Mouse (Mus musculus) T-helper 1 cell (primary cell): ENCODE measurements around the gene Qtrt2.

Experiments used
- in situ Hi-C: fragments of 300-600 bp; cut with MboI, MseI; formaldehyde crosslinking; loops from one replicate; pipeline ENCODE4 v1.15.1; 2025; ENCODE audit warnings: high pct_unique_total_duplicates

Gene Qtrt2

DNA sequence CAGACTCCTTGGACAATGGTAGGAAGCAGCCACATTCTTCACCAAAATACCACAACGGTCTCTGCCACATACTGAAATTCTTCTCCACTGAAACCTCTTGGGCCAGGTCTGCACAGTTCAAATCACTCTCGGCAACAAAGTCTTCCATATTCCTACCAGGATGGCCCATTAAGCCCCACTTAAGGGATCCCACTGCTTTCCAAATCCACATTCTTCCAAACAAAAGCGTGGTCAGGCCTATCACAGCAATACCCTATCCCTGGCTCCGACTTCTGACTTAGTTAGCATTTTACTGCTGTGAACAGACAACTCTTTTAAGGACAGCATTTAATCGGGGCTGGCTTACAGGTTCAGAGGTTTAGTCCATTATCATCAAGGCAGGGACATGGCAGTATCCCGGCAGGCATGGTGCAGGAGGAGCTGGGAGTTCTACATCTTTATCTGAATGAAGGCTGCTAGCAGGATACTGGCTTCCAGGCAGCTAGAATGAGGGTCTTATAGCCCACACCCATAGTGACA, at the start of gene Qtrt2:
Qtrt2 (minus strand) TSS at position 469 of the 519 bp plus-strand sequence.
- in situ Hi-C loops, result no loop called here

DNA sequence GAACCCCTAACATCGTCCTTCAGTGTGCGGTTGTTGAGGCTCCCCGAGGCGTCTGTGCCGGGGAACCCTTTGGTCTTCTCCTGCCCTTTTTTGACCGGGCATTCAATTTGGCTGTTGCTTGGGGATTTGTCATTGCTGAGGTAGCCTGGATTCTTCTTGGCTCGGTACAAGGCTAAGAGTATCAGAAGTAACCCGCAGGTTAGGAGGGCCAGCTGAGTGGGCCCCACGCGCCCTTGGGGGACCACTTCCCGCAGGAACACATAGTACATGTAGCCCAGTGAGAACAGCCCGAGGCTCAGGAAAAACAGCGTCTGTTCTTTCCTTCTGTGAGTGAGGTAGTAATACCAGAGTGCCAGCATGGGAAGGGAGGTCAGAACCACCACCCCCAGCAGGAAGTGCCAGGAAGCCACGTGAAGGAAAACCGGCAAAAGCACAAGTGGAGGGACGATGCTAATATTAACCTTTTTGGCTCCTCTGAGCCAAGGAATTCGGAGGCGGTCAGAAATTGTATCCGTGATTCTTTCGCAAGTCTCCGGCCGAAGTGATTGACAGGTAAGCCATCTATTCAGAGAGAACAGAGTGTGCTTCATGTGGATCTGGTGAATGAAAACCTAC, 47.1 kb upstream of the Qtrt2 start:
- in situ Hi-C loops, result loop anchor here (25.0 kb wide), 1 partner anchor 1511 kb away; no protein-coding TSS in a partner anchor

DNA sequence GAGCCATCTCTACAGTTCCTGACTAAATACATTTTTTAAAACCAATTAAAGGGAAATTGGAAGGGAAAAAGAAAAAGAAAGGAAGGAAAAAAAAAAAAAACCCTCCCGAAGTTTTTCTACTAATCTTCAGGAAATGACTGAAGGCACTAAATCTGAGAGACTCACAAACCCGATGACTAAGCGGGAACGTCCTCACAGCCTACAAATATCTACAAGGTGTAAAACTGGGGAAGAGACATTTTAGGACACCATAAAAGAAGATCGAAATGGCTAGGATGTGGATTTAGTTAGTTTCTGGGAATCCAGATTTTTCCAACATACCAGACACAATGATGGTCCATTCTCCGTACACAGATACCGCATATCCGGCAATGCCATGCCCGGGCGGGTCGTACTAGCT, 46.5 kb upstream of the Qtrt2 start:
- in situ Hi-C loops, result loop anchor here (25.0 kb wide), 1 partner anchor 1511 kb away; no protein-coding TSS in a partner anchor

DNA sequence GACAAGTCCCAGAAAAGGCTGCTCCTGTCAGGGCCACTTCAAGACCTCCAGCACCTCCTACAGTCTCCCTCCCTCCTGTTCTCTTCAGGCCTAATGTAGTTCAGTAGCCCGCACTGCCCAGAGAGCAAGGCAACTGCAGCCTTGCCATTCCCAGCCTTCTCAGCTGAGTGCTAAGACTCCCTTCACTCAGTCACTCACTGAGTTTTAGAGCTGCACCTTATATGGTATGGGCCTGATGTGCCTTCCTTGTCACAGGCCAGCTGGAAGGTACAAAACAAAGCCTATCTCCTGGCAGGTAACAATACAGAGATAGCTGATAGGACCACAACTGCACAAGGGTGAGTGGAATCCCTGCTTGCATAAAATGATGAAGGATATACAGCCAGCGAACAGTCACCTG, 45.8 kb upstream of the Qtrt2 start:
- in situ Hi-C loops, result loop anchor here (25.0 kb wide), 1 partner anchor 1510 kb away; no protein-coding TSS in a partner anchor

DNA sequence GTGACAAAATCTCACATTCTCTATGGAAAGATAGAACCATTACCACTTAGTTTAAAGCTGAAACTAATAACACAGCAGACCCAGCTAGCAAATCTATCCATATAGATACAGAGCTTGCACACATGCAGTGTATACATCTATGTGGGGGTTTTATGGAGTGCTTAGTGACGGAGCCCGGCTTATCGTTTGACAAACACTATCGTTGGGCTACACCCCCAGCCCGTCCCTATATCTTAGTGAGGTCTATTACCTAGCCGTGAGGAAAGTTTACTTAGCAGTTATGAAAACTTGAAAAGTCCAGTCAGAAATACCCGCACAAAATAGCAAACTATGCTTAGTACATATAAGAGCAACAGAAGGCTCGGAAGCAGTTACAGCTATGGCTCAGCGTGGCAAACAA, 45.1 kb upstream of the Qtrt2 start:
- in situ Hi-C loops, result loop anchor here (25.0 kb wide), 1 partner anchor 1509 kb away; no protein-coding TSS in a partner anchor

DNA sequence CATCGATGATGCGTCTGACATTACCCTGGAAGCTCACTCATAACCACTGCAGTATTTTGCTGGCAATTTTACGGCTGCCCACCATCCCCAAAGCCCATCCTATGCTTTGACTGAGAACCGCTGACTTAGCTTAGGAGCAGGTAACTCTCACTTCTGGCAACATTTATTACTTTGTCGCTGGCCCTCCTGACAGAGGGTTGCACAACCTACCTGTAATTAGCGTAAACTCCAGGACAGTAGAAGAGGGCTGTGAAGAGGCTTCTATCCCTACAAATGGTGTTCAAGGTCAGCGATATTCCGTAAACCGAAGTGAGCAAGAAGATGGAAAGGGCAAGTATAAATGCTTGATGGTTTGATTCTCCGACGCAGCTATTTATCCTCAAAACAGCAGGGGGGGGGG, 44.6 kb upstream of the Qtrt2 start:
- in situ Hi-C loops, result loop anchor here (25.0 kb wide), 1 partner anchor 1509 kb away; no protein-coding TSS in a partner anchor

DNA sequence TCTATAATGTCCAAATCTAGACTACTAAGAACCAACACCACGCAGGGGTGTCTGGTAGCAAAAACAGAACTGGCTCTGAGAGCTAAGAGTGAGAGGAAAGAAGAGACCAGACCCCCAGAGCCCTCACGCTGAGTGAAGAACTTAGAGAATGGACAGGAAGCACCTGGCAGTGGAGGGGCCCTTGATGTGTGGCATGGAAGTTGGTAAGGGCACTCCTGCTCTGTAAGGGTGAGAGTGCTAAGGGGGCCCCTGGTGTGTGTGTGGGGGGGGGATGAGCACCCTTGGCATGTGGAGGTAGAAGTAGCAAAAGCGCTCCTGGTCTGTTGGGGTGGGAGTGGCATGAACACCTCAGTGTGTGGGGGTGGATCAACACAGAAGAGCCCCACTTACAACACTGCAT, 43.8 kb upstream of the Qtrt2 start:
- in situ Hi-C loops, result loop anchor here (25.0 kb wide), 1 partner anchor 1508 kb away; no protein-coding TSS in a partner anchor

DNA sequence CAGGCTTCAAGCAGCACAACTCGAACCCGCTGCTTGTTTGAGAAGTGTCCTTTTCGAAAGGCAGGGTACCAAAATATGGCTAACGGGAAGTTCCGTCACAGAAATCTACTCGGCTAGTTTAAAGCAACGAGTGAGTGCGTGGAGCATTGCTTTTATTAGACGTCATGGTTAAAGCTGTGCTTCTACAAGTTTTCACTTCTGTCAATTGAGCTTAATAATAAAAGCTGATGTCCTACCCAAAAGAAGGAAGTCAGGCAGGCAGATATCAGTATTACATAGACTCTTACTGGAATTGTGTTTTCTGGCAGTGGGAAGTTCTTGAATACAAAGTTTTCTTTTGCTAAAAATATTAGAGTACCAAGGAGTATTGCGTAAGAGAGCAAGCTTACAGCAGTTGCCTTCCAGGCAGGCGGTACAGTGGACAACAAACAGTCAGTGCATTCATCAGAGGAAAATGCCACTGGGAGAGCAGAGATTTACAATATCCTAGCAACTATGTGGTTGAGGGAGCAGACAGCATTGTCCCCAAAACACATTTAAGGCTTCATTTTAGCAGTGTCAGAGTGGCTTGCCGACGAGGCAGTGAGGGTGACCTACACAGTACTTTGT, 39.3 kb upstream of the Qtrt2 start:
- in situ Hi-C loops, result loop anchor here (25.0 kb wide), 1 partner anchor 1504 kb away; no protein-coding TSS in a partner anchor

DNA sequence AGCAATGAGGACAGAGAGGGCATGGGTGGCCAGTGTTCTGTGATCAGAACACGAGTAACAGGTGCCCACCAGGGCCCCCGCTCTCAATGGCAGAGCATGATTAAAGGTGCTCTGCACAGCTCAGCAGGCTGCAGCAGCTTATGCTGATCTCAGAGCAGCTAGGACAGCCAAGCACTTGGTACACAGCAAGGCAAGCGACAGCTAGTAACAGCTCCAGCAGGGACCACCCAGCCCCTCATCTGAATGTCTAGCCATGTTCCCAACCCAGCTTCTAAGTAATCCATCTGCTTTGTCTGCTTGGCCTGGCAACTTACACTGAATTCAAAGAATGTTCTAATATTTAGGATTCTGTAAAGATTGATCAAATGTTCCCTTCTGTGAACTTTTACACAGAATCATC, 37.2 kb upstream of the Qtrt2 start:
- in situ Hi-C loops, result loop anchor here (25.0 kb wide), 1 partner anchor 1501 kb away; no protein-coding TSS in a partner anchor

DNA sequence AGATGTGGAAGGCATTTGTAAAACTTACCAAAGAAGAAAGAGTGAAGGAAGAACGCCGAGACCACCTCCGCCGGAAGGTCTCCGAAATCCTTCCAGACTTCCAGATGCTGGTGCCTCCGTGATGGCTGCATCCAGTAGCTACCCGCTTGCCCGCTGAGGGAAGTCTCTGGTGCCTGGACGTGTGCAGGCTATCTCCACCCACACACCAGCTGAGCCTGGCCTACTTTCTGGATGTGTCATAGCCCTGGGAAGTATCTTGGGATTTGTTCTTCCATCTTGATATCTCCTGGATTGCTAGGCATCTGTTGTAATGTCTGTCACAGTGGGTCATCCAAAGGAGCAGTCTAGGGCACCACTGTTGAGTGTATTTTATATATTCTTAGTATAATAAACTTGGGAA, 36.7 kb upstream of the Qtrt2 start:
- in situ Hi-C loops, result loop anchor here (25.0 kb wide), 1 partner anchor 1501 kb away; no protein-coding TSS in a partner anchor

DNA sequence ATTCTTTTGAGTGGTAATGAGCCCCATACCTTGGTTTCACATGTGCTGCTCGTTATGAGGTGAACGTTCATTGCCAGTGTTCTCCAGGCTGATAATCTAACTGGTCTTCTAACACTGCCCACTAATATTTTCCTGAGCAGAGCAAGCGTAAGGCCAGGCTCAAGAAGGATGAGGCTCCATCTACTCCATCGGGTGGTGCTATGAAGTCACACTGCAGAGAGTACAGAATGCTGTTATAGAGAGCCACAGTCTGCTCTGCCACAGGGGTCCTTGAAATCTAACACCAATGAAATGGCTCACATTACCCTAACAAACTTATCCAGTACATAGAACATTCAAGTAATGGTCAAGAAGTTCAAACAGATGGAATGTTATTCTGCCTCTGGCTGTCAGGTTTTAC, 31.4 kb upstream of the Qtrt2 start:
- in situ Hi-C loops, result loop anchor here (25.0 kb wide), 1 partner anchor 1496 kb away; no protein-coding TSS in a partner anchor

DNA sequence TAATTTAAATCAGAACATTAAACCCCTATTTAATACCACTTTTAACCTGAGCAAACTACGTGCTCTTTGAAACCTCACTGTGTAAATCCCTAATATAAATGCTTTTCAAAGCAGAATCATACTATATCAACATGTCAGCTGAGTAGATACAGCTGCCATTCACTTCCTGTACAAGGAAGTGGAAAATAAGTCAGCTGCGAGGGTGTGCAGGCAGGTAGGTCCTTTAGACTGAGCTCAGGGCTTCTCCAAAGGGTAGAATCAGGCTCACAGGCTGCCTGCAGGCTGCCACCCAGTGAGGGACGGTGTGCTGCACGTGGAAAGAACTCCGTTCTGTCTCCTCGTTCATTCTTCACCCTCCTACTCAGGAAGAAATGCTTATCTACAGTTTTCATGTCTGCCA, 28.3 kb upstream of the Qtrt2 start:
- in situ Hi-C loops, result loop anchor here (25.0 kb wide), 1 partner anchor 1493 kb away; no protein-coding TSS in a partner anchor

DNA sequence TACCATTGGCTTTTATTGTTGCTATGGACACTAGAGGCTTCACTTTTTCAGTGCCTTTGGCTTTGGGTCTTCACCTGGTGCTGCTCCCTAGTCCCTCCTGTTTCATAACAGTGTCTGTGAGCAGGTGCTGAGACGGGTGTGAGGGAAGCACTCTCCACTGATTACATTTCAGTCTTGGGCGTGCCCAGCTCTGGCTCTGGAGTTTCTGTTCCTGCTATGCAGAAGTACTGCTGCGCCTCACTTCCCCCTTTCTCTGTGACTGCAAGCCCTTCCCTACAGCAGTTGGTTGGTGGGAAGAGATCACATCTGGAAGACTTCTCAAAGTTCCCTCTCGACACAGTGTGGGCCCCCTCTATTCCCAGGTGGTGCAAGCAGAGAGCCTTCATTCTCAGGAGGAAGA, 25.0 kb upstream of the Qtrt2 start:
- in situ Hi-C loops, result loop anchor here (25.0 kb wide), 1 partner anchor 1489 kb away; no protein-coding TSS in a partner anchor

DNA sequence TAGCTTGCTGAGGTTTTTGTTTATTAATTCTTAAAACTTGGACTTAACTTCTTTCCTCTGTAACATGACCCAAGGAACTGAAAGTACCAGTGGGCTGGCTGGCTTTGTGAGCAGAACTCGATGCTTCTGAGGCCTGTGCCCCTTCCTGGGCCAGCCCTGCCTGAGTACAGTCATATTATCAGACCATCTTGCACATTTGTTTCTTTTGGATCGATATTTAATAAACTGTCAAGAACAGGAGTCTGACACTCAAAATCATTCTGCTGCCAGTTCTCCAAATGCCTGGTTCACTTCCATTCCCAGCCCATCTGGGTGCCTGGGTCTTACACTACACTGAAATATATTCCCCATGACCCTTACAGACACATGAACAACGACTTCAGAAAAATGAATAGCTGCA, 19.3 kb upstream of the Qtrt2 start:
- in situ Hi-C loops, result no loop called here

DNA sequence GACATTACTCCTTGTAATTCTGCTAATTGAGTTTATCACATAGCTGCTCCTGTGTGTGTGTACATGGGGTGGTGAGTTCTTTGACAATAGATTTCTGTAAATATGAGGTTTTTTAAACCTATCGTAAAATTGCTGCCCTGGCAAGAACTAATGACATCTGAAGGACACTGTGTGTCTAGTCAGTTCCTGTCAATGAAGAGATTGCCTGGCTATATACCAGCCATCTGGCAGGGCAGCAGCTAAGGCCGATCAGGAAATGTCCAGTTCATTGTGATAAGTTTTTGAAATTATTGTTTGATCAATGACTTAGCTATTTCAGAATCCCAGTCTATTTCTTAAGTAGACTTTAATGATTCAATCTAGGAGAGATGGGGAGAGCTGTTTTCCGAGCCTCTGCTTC, 18.7 kb upstream of the Qtrt2 start:
- in situ Hi-C loops, result no loop called here

DNA sequence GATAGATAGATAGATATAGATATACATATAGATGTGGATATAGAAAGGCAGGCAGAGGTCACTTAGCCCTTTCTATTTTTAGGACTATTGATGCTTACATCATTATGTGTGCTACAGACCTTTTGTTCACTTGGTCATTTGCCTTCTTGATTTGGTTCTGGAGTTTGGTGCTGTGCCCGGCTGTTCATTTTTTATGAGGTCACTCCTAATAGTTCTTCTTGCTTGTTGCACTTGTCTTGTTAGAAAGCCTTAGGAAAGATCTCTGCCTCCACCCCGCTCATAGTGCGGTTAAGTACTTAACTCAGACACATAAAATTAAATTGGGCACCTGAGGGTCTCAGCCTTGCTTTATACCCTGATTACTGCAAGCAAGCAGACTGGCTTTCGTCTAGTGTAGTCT, 14.2 kb upstream of the Qtrt2 start:
- in situ Hi-C loops, result no loop called here

DNA sequence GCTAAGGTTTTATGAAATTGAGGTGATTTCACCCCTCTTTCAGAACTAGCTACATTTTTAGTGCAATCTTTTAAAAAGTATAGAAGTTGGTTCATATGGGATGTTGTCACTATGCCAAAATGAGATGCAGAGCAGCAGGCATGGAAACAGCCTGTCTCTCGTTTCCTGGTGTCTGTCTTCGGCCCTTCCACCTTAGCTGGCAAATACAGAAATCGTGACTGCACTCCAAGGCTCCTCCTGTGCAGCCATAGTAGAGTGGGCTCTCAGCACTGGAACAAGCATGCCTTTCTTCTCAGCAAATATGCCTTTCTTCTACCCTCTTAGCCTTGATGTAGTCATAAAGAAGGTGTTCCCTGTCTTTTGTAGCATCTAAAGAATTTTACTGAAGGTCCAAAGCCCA, 9.3 kb upstream of the Qtrt2 start:
- in situ Hi-C loops, result no loop called here

DNA sequence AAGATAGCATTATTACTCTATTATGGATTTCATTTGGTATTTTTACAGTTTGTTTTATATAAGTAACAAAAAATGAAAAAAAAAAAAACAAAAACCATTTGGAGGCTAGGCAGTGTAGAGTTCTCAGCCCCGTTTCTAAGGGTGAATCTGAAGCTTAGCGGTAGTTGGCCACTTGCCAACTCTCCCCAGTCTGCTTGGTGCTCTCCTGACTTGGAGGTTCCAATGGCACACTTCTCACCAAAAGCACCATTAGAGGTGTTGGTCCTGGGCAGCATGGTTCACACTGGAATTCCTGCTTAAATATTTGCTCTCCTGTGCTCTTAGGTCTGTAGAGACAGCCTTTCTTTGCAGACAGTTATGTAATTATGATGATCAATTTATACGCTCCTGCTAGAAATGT, 8.8 kb upstream of the Qtrt2 start:
- in situ Hi-C loops, result no loop called here

DNA sequence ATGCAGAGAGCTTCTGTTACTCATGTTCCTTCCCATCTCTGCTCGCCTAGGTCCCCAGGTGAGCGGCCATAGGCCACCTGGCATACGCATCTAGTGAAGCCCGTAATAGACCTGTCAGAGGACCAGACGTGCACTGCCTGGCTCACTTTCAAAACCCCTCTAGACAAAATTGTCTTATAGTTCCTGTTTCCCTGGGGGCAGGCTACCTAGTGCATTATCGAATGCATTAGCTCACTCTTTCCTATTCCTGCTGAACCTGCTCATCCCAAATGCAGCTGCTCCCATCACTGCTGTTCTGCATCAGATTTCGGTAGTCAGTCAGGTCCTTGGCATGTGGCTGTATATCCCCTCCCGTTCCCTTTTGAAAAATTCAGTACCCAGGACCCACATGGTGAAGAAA, 8.2 kb upstream of the Qtrt2 start:
- in situ Hi-C loops, result no loop called here

DNA sequence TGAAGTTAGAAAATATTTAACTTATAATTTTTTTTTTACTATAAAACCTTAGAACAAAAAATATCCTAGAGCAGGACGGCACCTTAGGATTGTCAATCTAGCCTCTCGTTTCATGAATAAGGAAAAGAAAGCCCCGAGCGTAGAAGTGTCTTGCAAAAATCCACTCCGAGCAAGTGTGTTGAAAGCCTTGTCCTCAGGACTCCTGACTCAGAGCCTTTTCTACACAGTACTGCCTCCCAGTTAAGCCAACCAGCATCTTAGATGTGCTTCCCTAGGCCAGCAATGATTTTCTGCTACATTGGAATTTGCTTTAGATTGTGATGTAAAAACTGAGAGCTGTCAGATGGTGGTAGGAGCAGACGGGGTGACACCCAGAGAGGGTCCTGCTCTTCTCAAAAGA, 6.4 kb upstream of the Qtrt2 start:
- in situ Hi-C loops, result no loop called here

DNA sequence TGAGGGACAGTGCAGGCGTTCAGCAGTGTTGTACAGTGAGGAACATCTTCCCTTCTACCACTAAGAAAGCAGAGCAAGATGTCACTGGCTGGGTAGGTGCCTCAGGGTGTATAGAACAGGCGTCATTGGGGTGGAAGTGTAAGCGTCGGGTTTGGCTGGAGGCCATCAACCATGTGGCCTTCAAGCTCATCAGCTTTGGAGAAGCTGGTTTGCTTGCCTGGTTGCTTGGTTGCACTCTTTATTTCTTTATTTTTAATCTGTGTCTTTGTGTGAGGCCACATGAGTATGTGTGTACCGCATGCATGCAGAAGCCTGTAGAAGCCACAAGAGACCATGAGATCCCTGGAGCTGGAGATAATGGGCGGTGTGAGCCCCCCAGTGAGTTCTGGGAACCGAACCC, 5.7 kb upstream of the Qtrt2 start:
- in situ Hi-C loops, result no loop called here

DNA sequence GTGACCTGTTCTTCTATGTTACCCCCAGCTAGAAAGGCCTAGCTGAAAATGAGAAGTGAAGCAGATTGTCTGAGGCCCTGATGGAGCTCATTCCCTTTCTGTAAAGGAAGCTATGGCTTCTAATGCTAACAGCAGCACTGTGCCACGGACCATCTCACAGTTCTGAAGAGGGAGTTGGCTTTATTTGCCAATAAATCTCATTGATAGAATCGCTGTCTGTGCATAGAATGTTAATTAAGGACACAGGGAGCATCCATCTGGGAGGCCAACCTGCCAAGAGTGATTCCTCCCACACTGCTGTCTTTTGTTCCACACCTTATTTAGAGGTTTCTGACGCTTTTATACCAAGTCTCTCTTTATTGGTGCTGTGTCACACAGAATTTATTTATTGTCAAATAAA, 4.9 kb upstream of the Qtrt2 start:
- in situ Hi-C loops, result no loop called here

DNA sequence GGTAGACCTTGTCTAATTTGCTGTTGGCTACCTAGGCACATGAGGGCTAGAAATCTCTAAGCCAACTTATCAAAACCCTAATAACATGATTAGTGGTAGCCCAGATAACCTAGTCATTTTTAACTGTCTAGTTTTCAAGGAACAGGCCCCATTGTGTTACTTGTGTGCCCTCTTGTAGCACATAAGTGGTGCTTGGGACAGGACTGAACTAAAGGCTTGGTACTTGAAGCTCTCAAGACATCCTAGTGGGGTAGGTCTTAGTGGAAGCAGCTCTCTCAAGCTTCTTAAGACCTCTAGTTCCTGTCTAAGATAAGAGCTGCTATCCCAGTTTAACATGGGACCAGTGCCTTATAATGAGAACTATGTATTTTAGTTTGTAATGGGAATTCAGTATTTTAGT, 4.0 kb upstream of the Qtrt2 start:
- in situ Hi-C loops, result no loop called here
